Mouse (Mus musculus) brain, embryonic 14.5 days (tissue): ENCODE data around the gene Gabrd.
A peak's percentile ranks its signal among the peaks of the same experiment; 100 is the strongest.

Experiments used
- CTCF ChIP-seq: fragments of 200-500 bp; IDR thresholded peaks from 2 replicates; pipeline ENCODE4 v1.5.1; 2012; ENCODE audit warnings: inconsistent platforms, mild to moderate bottlenecking, moderate library complexity, borderline replicate concordance; ENCODE audit not compliant: insufficient read depth, insufficient read length; ENCODE audit errors: extremely low read depth
- POLR2A ChIP-seq: fragments of 200-500 bp; IDR thresholded peaks from 2 replicates; pipeline ENCODE4 v1.6.1; 2012; ENCODE audit warnings: mild to moderate bottlenecking, inconsistent platforms, borderline replicate concordance; ENCODE audit not compliant: poor library complexity, insufficient read depth, insufficient read length, severe bottlenecking; ENCODE audit errors: extremely low read depth

DNA sequence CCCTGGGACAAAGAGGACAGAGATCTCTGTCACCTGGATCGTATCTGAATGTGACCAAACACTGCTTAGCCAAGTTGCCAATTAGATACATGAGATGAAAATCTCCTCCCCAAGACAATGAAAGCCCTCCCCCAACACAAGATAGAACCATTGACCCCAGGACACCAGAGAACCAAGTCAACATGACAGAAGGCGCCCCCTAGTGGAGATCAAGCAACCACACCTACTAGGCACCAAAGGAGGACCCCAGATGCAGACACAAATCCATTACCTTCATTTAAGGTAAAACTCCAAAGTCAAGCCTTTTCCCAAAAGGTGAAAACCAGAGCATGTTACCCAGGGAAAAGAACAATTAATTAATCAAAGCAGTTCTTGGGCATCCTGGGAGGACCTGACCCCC, 40.3 kb downstream of the Gabrd start:
- TF ChIP-seq CTCF = peak; percentile 35; the same call in 1 of the 2 replicates
- no peak for TF ChIP-seq POLR2A
